Mouse (Mus musculus) cerebellum, adult (tissue): ENCODE measurements at regions not wholly inside any gene's neighbourhood (a gene's known extent, or its start where the extent isn't known, plus 50 kb on each side); places are given as distances from the start of the nearest gene placed in this dataset.

ENCODE experiments used
- ATAC-seq: cut with Nextera tagmentation; 2 replicates; pipeline ENCODE4 v1.9.2; 2017; ENCODE audit warnings: mild to moderate bottlenecking, moderate library complexity, mixed read lengths; ENCODE audit not compliant: insufficient number of reproducible peaks, low FRiP score, low TSS enrichment

DNA sequence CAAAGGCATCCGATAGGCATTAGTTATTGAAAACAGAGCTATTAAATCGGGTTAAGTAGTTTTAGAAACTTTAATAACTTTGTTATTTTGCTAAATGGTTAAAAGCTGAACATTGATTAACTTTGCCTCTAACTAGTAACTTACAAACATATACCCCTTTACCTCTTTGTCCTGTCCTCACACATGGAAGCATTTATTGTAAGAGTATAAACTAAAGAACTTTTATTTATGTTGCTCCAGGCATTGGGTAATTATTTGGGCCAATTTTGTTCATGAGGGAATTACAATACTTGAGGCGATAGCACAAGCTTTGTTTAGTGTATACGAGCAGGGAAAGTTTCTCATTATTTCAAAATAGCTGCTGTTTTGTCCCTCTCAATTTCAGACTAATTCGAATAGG, 328.4 kb upstream of the Gm9008 start:
- no peak for ATAC-seq

DNA sequence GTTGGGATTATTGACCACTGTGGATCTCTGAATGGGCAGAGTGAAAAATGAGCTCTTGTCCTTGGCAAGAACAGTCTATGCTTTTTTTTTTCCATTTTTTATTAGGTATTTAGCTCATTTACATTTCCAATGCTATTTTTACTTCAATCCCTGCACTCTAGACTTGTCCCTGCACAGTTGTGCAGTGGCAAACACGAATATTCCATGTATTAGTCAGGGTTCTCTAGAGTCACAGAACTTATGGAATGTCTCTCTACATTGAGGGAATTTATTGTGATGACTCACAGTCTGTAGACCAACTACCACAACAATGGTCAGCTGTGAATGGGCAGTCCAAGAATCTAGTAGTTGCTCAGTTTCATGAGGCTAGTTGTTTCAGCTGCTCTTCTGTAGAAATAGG, 305.4 kb upstream of the Gm9008 start:
- no peak for ATAC-seq

DNA sequence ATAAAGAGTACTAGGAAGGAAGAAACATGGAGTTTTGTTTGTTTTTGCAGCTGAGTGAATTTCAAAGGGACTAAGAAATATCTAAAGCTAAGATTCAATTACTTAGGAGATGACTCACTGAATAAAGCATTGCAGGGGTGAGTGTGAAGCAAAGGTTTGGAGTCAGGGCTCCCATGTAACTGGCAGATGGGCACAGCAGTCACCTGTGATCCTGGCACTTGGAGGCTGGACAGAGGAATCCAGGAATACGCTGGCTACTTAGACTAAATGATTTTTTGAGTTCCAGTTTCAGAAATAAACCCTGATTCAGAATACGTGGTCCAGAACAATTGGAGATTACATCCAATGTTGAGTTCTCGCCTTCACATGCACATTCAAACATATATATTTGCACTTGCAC, 282.6 kb upstream of the Gm9008 start:
- ATAC-seq, result peak; percentile 88

DNA sequence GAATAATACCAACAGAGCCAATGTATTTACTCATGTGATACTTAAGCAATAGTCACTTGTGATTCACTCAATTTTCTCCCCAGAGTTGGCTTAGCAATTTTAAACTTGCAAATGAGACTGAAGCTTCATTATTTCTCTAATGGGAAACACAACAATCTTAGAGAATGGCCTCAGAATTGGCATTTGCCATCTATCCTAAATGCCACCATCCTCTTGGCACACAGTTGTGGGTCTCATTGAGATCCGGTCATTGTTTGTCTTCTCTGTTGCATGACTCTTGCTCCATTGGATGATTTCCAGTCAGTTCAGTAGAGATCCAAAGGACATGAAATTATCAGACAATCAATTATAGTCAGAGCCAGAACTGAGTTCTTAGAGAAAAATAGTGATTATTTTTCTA, 280.6 kb upstream of the Gm9008 start:
- no peak for ATAC-seq

DNA sequence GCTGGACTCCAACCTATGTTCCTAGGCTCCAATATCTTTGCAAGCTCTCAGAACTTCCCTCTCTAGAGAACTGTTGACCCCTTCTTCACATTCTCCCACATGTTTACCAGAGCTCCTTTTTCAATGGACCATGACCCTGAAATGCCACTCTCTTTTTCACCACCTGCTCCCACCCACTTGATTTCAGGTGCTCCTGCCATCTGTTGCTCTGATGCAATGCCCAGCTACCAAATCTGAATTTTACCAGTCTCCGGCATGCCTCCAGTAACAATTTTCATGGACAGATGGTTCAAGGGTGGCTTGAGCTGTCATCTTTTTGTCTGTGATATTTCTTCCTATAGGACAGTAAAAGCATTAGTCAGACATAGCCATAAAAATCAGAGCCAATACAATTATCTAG, 279.5 kb upstream of the Gm9008 start:
- ATAC-seq, result peak; percentile 66

DNA sequence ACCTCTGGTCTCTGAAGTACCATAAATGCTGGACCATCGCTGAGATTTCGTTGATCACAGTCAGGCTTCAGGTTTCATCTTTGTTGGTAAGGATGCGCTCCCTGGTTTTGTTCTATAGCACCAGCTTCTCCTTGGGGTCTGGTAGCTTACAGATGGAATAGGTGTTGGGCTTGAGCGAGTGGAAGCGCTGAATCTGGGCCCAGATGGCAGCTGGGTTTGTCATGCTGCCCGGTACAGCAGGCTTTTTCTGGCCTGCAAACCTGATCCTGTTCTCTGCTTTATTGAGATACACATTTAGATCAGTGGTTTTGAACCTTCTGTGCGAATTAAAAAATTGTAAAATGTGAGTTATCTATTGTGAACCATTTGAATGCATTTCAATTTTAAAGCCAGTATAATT, 266.3 kb upstream of the Gm9008 start:
- ATAC-seq, result peak; percentile 45; the same call in 1 of the 2 replicates

DNA sequence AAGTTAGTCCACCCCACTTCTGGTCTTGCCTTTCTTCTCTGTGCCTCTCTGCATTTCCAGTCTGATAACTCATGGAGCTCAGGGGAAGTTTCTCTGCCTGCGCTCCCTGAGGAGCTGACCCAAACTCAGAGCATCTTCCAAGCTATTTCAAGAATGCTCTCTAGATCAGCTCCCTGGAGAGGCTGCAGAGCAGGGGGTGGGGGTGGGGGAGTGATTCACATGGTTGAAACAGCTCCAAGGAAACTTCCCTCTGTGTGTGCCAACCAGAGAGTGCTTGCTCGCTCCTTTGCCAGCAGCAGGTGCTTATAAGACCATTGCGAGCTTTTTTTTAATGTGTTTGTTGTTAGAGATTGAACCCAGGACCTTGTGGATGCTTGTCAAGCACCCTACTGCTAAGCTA, 257.3 kb upstream of the Gm9008 start:
- ATAC-seq, result no peak; the same call in 1 of the 2 replicates
